Mouse (Mus musculus) megakaryocyte, embryonic 14.5 days (primary cell): Measurements from ENCODE around the gene S1pr4.

Experiments
- FLI1 ChIP-seq: IDR thresholded peaks from 2 replicates; pipeline ENCODE4 v1.6.1; 2012; ENCODE audit warnings: low read length, inconsistent platforms, mixed read lengths
- GATA1 ChIP-seq: IDR thresholded peaks from 3 replicates; pipeline ENCODE4 v1.6.1; 2012; ENCODE audit warnings: mixed read lengths, low read length, inconsistent platforms, borderline replicate concordance

DNA sequence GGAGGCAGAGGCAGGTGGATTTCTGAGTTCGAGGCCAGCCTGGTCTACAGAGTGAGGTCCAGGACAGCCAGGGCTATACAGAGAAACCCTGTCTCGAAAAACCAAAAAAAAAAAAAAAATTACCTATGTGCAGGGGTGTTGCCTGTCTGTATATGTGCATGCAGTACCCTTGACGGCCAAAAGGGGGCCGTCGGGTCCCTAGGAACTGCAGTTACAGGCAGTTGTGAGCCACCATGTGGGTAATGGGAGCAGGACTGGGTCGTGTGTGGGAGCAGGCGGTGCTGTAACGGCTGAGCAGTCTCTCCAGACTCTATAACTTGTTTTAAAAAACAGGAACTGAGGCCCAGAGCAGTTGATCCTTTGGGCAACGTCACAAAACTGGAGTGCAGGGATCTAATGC is 15.9 kb downstream of the S1pr4 start:
- TF ChIP-seq GATA1 (no peak), FLI1 (no peak)
